Mouse (Mus musculus) layer of hippocampus, adult 2 months (tissue): Measurements from ENCODE around the gene Vwce. TPM values are rescaled to one million over a fixed set of nuclear protein-coding genes. Genes with fewer than 3 reads are reported as not detected.
A peak's percentile ranks its signal among the peaks of the same experiment; 100 is the strongest.

ENCODE experiments used
- DNase-seq, 2 experiments: peaks; one replicate each; pipeline ENCODE4 v3.0.0; 2022; ENCODE audit warnings: low spot score in 2 of 2
- H3K27ac ChIP-seq: fragments of 200-600 bp; 2 replicates; pipeline ENCODE4 v1.8.1; 2022
- H3K4me3 ChIP-seq: fragments of 200-600 bp; 2 replicates; pipeline ENCODE4 v1.8.1; 2022; ENCODE audit warnings: mild to moderate bottlenecking
- CTCF ChIP-seq: fragments of 200-600 bp; conservative IDR thresholded peaks from 2 replicates; pipeline ENCODE4 v1.8.1; 2022; ENCODE audit warnings: antibody characterized with exemption, mild to moderate bottlenecking, moderate library complexity
- total RNA-seq, 2 experiments: library from RNA; stranded (reverse); gene quantifications; 2 replicates each; pipeline ENCODE4 v1.2.3; 2021

Gene Vwce
- total RNA-seq, 2 experiments from 2014 or later, result 0.39 to 0.72 TPM

- Histone ChIP-seq H3K27ac (peak within 1 kb of the TSS; percentile 95), H3K4me3 (peak within 1 kb of the TSS; percentile 95)
- DNase-seq, result peak; percentile 92 to 93
- peak; percentile 19; the same call in 1 of the 2 replicates for TF ChIP-seq CTCF
Measured at GRCm38 (mm10) chr19:10688537-10689352, 54.7 kb downstream of the Vwce start, which contains the start of gene Vps37c. Vps37c (plus strand) TSS chr19:10688735.

GRCm38 (mm10) chr19:10689470-10690166 is 55.6 kb downstream of the Vwce start:
- peak overlapping the region; percentile 95 for H3K27ac ChIP-seq

GRCm38 (mm10) chr19:10690336-10690735 is 56.3 kb downstream of the Vwce start:
- no peak for DNase-seq
- TF ChIP-seq CTCF, result no peak
- peak overlapping the region; percentile 95; the same call in 1 of the 2 replicates for H3K4me3 ChIP-seq
- peak overlapping the region; percentile 95 for H3K27ac ChIP-seq

More at GRCm38 (mm10) chr19:10689470-10690166, 55.6 kb downstream of the Vwce start:
- DNase-seq, result peak in 1 of 2 experiments; percentile 28
- peak overlapping the region; percentile 95 for H3K4me3 ChIP-seq
- no peak for TF ChIP-seq CTCF

- TF ChIP-seq CTCF, result no peak
- Histone ChIP-seq H3K27ac (peak overlapping the region; percentile 11; the same call in 1 of the 2 replicates), H3K4me3 (no peak overlapping the region)
- no peak for DNase-seq
Measured at GRCm38 (mm10) chr19:10691121-10691520, 57.1 kb downstream of the Vwce start.

- no peak overlapping the region for H3K4me3 ChIP-seq
- no peak for DNase-seq
- TF ChIP-seq CTCF, result no peak
- peak overlapping the region; percentile 3; the same call in 1 of the 2 replicates for H3K27ac ChIP-seq
Measured at GRCm38 (mm10) chr19:10691660-10692059, 57.6 kb downstream of the Vwce start.

GRCm38 (mm10) chr19:10692361-10692760 is 58.3 kb downstream of the Vwce start:
- Histone ChIP-seq H3K4me3 (no peak overlapping the region), H3K27ac (no peak overlapping the region)
- no peak for TF ChIP-seq CTCF
- no peak for DNase-seq

GRCm38 (mm10) chr19:10693926-10694682 is 60.1 kb downstream of the Vwce start:
- Histone ChIP-seq H3K27ac (no peak overlapping the region), H3K4me3 (no peak overlapping the region)
- TF ChIP-seq CTCF, result no peak
- no peak for DNase-seq

GRCm38 (mm10) chr19:10695801-10696200 is 61.8 kb downstream of the Vwce start:
- peak overlapping the region; percentile 59 for H3K27ac ChIP-seq
- TF ChIP-seq CTCF, result no peak
- H3K4me3 ChIP-seq, result no peak overlapping the region
- no peak for DNase-seq

- H3K4me3 ChIP-seq, result no peak overlapping the region
- no peak for DNase-seq
- TF ChIP-seq CTCF, result no peak
- H3K27ac ChIP-seq, result no peak overlapping the region
Measured at GRCm38 (mm10) chr19:10698131-10698991, 64.3 kb downstream of the Vwce start.

GRCm38 (mm10) chr19:10699851-10700250 is 65.8 kb downstream of the Vwce start:
- no peak for DNase-seq
- no peak for TF ChIP-seq CTCF
- no peak overlapping the region for H3K27ac ChIP-seq

GRCm38 (mm10) chr19:10701013-10701726 is 67.2 kb downstream of the Vwce start:
- no peak for DNase-seq
- H3K4me3 ChIP-seq, result no peak overlapping the region
- no peak for TF ChIP-seq CTCF
- H3K27ac ChIP-seq, result peak overlapping the region; percentile 25; the same call in 1 of the 2 replicates

More at GRCm38 (mm10) chr19:10699851-10700250, 65.8 kb downstream of the Vwce start:
- H3K4me3 ChIP-seq, result no peak overlapping the region
